Mouse (Mus musculus) adrenal gland, postnatal 4 days (tissue): ENCODE measurements around the gene Cep126. TPM values are rescaled to one million over a fixed set of nuclear protein-coding genes. Genes with fewer than 3 reads are reported as not detected.

Experiments
- total RNA-seq, 2 experiments: library from RNA; stranded (reverse); gene quantifications; 2 replicates each; pipeline ENCODE4 v1.2.3; 2021

Cep126 gene
- total RNA-seq, 2 experiments from 2014 or later, result 12.0 to 12.7 TPM

Other genes with a start within 250 kb of the Cep126 start
- 10 to 100 TPM; 96.3 to 98.0 TPM for gene Yap1, start 129.7 kb downstream of the Cep126 start, total RNA-seq
- gene Cfap300, start 91.5 kb downstream of the Cep126 start, total RNA-seq, result 1 to 10 TPM; 6.0 to 6.6 TPM